Mouse (Mus musculus): ENCODE measurements around the gene Fam160b1. TPM values are rescaled to one million over a fixed set of nuclear protein-coding genes. Genes with fewer than 3 reads are reported as not detected.

The Fam160b1 gene
- polyA plus RNA-seq, 1 experiment, result 8.0 TPM

DNA sequence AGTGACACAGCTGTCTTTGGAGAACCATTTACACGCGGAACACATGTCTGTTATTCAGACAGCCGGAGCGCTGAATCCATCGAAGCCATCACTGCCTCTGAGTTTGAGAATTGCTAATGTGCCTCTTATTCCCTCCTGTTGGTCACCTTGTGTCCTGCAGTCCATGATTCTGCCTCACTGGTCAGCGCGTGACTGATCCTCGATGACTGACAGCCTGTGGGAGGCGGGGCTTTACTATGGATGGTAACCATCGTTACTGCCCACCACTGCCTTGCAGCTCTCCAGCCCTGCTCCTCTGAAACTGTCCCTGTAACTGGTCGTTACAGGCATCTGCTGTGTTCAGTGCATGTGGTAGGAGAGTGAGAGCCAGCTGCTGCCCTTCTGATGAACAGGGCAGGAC is 15.3 kb downstream of the Fam160b1 start:
- no peak for TF ChIP-seq CTCF (conservative IDR thresholded peaks at IDR 0.05; ENCODE audit: insufficient read depth, insufficient read length, low read depth, low read length)
- no peak for TF ChIP-seq POLR2A (IDR thresholded peaks at IDR 0.05; ENCODE audit: low read depth, low read length)
- no peak for DNase-seq
- 85% methylated on average over 11 of the region's 11 CpGs for WGBS
- Histone ChIP-seq H3K36me3 (ENCODE audit: control insufficient read depth, insufficient read depth, low read length) (peaks cover 8% of the 10 kb centered on the region), H3K4me1 (ENCODE audit: control insufficient read depth, insufficient read depth, low read length) (peaks cover 8% of the 10 kb centered on the region; the same call in 1 of the 2 replicates), H3K4me3 (ENCODE audit: insufficient read depth, low read depth, low read length) (no peak overlapping the region), H3K27ac (ENCODE audit: insufficient read depth, low read depth, low read length) (no peak overlapping the region), H3K27me3 (replicated peaks; ENCODE audit: control insufficient read depth, insufficient read depth, low read length) (no peaks in the 10 kb centered on the region)

DNA sequence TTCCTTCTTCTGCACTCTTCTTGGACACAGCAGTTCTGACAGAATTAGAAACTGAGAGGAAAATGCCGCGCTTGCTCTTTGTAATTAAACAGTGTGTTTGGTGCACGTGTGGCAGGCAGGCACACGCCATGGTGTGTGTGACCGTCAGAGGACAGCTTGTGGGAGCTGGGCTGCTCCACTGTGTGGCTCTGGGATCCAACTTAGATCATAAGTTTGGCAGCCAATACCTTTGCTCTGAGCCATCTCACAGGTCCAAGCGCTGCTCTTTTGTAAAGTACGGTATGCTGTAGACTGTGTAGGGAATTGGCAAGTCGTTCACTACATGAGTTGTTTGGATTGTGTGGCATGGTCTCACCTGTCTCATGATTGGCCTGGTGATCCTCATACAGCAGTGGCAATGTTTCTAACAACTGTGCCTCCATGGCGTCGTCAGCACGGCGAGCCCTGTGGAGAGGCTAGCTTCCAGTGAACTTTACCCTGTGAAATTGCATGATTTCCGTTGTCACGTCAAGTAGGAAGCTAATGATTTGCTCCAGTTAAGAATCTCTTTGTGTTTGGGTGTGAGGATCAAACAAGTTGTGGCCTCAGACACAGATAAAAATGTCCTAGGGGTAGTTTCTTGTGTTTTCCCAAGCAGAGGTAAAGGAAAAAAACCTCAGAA is 16.7 kb downstream of the Fam160b1 start:
- DNase-seq, result peak; percentile 61
- no peak overlapping the region for H3K4me3 ChIP-seq (ENCODE audit: insufficient read depth, low read depth, low read length)
- no peaks in the 10 kb centered on the region for H3K27me3 ChIP-seq (replicated peaks; ENCODE audit: control insufficient read depth, insufficient read depth, low read length)
- TF ChIP-seq CTCF (conservative IDR thresholded peaks at IDR 0.05; ENCODE audit: insufficient read depth, insufficient read length, low read depth, low read length) (no peak), POLR2A (IDR thresholded peaks at IDR 0.05; ENCODE audit: low read depth, low read length) (no peak)
- H3K27ac ChIP-seq (ENCODE audit: insufficient read depth, low read depth, low read length), result no peak overlapping the region
- H3K4me1 ChIP-seq (ENCODE audit: control insufficient read depth, insufficient read depth, low read length), result peaks cover 8% of the 10 kb centered on the region; the same call in 1 of the 2 replicates
- WGBS, result 78% methylated on average over 14 of the region's 14 CpGs
- peaks cover 9% of the 10 kb centered on the region for H3K36me3 ChIP-seq (ENCODE audit: control insufficient read depth, insufficient read depth, low read length)

DNA sequence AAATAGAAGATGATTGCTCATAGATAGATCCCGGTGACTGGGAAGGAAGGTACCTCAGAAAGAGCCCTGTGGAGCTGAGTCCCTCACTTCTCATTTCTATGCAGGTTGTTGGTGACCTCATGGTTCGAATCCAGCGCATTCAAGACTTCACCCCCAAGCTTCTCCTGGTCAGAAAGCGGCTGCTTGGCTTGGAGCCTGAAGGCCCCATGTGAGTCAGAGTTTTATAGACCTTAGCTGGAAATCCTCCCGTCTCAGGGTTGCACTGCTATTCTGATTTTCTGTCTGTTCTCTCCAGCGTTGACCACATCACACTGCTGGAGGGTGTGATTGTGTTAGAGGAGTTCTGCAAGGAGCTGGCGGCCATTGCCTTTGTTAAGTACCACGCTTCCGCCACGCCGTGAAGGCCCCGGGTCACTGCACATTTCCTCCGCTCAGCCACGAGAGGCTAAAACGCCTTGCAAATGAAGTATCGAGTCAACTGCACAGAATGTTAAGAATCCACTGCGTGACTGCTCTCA is 25.8 kb downstream of the Fam160b1 start:
- no peaks in the 10 kb centered on the region for H3K27me3 ChIP-seq (replicated peaks; ENCODE audit: control insufficient read depth, insufficient read depth, low read length)
- TF ChIP-seq POLR2A (IDR thresholded peaks at IDR 0.05; ENCODE audit: low read depth, low read length) (no peak), CTCF (conservative IDR thresholded peaks at IDR 0.05; ENCODE audit: insufficient read depth, insufficient read length, low read depth, low read length) (no peak)
- H3K36me3 ChIP-seq (ENCODE audit: control insufficient read depth, insufficient read depth, low read length), result peaks cover 4% of the 10 kb centered on the region
- no peak overlapping the region for H3K4me3 ChIP-seq (ENCODE audit: insufficient read depth, low read depth, low read length)
- 79% methylated on average over 17 of the region's 17 CpGs for WGBS
- DNase-seq, result no peak
- H3K4me1 ChIP-seq (ENCODE audit: control insufficient read depth, insufficient read depth, low read length), result no peaks in the 10 kb centered on the region
- H3K27ac ChIP-seq (ENCODE audit: insufficient read depth, low read depth, low read length), result no peak overlapping the region

DNA sequence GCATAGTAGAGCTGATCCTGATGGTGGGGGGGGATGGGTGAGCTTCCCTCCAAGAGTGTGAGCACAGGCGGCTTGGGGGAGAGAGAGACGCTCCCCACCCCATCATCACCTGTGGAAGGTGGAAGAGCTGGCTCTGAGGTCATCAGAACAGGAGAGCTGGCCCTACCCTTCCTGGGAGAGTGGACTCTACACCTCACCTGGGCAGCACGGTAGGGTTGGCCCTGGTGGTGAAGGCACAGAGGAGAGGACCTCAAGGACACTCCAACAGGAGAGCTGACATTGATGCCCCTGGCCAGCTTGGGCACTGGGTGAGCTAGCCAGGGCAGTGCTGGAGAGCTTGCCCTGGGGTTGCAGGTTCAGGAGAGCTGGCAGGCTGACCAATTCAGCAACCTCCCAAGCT is 31.1 kb downstream of the Fam160b1 start:
- WGBS, result 92% methylated on average over 3 of the region's 3 CpGs
- no peak for TF ChIP-seq CTCF (conservative IDR thresholded peaks at IDR 0.05; ENCODE audit: insufficient read depth, insufficient read length, low read depth, low read length)
- Histone ChIP-seq H3K4me3 (ENCODE audit: insufficient read depth, low read depth, low read length) (no peak overlapping the region), H3K36me3 (ENCODE audit: control insufficient read depth, insufficient read depth, low read length) (no peaks in the 10 kb centered on the region), H3K27me3 (replicated peaks; ENCODE audit: control insufficient read depth, insufficient read depth, low read length) (no peaks in the 10 kb centered on the region), H3K27ac (ENCODE audit: insufficient read depth, low read depth, low read length) (no peak overlapping the region), H3K4me1 (ENCODE audit: control insufficient read depth, insufficient read depth, low read length) (no peaks in the 10 kb centered on the region; the same call in 1 of the 2 replicates)
- DNase-seq, result no peak

DNA sequence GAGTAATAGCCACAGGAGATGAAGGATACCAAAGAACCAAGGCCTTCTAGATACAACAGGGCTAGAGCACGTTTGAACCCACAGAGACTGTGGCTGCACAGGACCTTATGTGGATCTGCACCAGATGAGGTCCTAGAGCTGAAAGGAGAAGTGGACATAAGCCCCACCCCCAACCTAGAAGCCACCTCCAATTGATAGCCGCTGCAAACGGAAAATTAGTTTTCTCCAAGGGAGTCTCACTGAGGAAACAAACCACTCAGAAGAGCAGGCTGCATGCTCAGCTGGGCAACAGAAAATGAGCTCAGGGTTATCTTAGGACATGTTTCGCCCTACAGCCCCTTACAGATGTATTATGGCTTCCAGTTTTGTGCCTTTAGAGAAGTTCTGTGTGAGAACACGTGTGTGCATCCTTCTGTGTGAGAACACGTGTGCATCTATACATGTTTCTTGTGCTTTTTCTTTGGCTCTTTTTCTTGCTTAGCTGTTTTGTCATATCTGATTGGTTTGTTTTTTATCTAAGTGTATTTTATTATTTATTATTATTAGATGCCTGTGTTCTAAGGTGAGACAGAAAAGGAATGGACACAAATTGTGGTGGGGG is 33.0 kb downstream of the Fam160b1 start:
- 85% methylated on average over 6 of the region's 6 CpGs for WGBS

DNA sequence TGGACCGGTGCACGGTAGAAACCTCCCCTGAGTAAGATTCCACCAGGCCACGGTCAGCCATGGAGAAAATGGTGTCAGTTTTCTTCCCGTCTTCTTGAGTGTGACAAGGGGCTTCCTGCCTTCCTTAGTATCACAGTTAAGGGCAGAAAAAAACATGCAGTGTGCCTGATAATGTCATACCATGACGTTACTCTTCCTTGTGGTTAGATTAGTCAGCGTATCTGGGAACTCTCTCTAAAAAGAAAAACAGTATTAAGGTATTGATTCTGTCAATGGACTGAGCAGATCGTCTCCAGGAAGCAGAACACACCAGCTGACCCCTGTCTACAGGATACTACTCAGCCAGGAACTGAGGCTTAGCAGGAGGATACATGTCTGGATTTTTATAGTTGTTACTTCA is 36.1 kb downstream of the Fam160b1 start:
- H3K27ac ChIP-seq (ENCODE audit: insufficient read depth, low read depth, low read length), result no peak overlapping the region
- WGBS, result 55% methylated on average over 7 of the region's 7 CpGs
- no peaks in the 10 kb centered on the region for H3K36me3 ChIP-seq (ENCODE audit: control insufficient read depth, insufficient read depth, low read length)
- no peaks in the 10 kb centered on the region; the same call in 1 of the 2 replicates for H3K4me1 ChIP-seq (ENCODE audit: control insufficient read depth, insufficient read depth, low read length)
- TF ChIP-seq CTCF (conservative IDR thresholded peaks at IDR 0.05; ENCODE audit: insufficient read depth, insufficient read length, low read depth, low read length) (no peak), POLR2A (IDR thresholded peaks at IDR 0.05; ENCODE audit: low read depth, low read length) (no peak)
- no peak overlapping the region for H3K4me3 ChIP-seq (ENCODE audit: insufficient read depth, low read depth, low read length)
- no peaks in the 10 kb centered on the region for H3K27me3 ChIP-seq (replicated peaks; ENCODE audit: control insufficient read depth, insufficient read depth, low read length)
- DNase-seq, result no peak

More for the DNA sequence above, 33.0 kb downstream of the Fam160b1 start:
- no peak overlapping the region for H3K27ac ChIP-seq (ENCODE audit: insufficient read depth, low read depth, low read length)
- H3K4me1 ChIP-seq (ENCODE audit: control insufficient read depth, insufficient read depth, low read length), result no peaks in the 10 kb centered on the region; the same call in 1 of the 2 replicates
- no peaks in the 10 kb centered on the region for H3K27me3 ChIP-seq (replicated peaks; ENCODE audit: control insufficient read depth, insufficient read depth, low read length)
- DNase-seq, result no peak
- no peaks in the 10 kb centered on the region for H3K36me3 ChIP-seq (ENCODE audit: control insufficient read depth, insufficient read depth, low read length)
- H3K4me3 ChIP-seq (ENCODE audit: insufficient read depth, low read depth, low read length), result no peak overlapping the region
- TF ChIP-seq CTCF (conservative IDR thresholded peaks at IDR 0.05; ENCODE audit: insufficient read depth, insufficient read length, low read depth, low read length) (no peak), POLR2A (IDR thresholded peaks at IDR 0.05; ENCODE audit: low read depth, low read length) (no peak)

DNA sequence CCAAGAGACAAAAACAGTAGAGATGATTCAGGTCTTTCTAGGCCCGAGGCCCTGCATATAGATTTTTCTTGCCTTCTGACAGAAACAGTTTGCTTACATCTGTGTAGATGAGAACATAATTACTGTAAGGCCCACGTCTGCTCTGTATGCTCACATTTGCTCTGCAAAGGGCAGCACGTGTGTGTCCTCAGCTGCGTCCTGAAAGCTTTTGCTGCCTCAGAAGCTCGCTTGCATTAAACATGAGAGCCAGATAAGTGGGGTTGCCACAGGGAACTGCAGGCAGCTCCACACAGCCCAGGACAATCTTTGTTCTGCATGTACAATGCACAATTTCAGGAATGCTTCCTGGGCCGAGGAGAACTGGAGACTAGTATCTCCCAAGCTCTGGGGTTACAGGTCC is 41.9 kb downstream of the Fam160b1 start:
- WGBS, result 91% methylated on average over 6 of the region's 6 CpGs
- no peak overlapping the region for H3K27ac ChIP-seq (ENCODE audit: insufficient read depth, low read depth, low read length)

More for the DNA sequence above, 41.9 kb downstream of the Fam160b1 start:
- no peak for TF ChIP-seq POLR2A (IDR thresholded peaks at IDR 0.05; ENCODE audit: low read depth, low read length)
- TF ChIP-seq CTCF (conservative IDR thresholded peaks at IDR 0.05; ENCODE audit: insufficient read depth, insufficient read length, low read depth, low read length), result no peak
- Histone ChIP-seq H3K4me3 (ENCODE audit: insufficient read depth, low read depth, low read length) (no peak overlapping the region), H3K36me3 (ENCODE audit: control insufficient read depth, insufficient read depth, low read length) (no peaks in the 10 kb centered on the region), H3K4me1 (ENCODE audit: control insufficient read depth, insufficient read depth, low read length) (0 out of 2 replicates have a peak, but pooled peaks cover 4% of the 10 kb centered on the region), H3K27me3 (replicated peaks; ENCODE audit: control insufficient read depth, insufficient read depth, low read length) (no peaks in the 10 kb centered on the region)
- no peak for DNase-seq
